Comparison of ENCODE assay signal across 11 mouse cellular contexts in genomic region chr1:182671343-182671624, GRCm38 (mm10).
A peak's percentile ranks its signal among the peaks of the same experiment; 100 is the strongest.
DNase-seq lines count a peak whose midpoint lies in the region; ATAC-seq and TF ChIP-seq lines count a peak whose summit lies in the region.
"Had no signal": no experiment of that assay in that cellular context is flagged by ENCODE, and none has a peak within 500 bp of the region (broad histone marks: within the 10 kb centered on the region; RNA-seq: fewer than 3 reads in every experiment).

No protein-coding gene starts in this region.

- TF ChIP-seq CTCF in thymus, adult 2 months (IDR thresholded peaks at IDR 0.05; ENCODE audit: borderline replicate concordance, control insufficient read depth, extremely low read depth, insufficient read depth, low read length, poor library complexity) = no peak
- TF ChIP-seq CTCF in stomach, postnatal 0 days (IDR thresholded peaks at IDR 0.05; ENCODE audit: low read depth) = no peak

- TF ChIP-seq EP300 in stomach, postnatal 0 days (optimal IDR thresholded peaks at IDR 0.05) = no peak

- H3K27me3 ChIP-seq in kidney, embryonic 14.5 days (ENCODE audit: control insufficient read depth, insufficient read depth, low read length) = no peaks in the 10 kb centered on the region
- no peaks in the 10 kb centered on the region for H3K27me3 ChIP-seq in thymus, adult 2 months (ENCODE audit: control insufficient read depth, insufficient read depth, low read length)
- no peaks in the 10 kb centered on the region for H3K27me3 ChIP-seq in stomach, postnatal 0 days (ENCODE audit: control insufficient read depth, insufficient read depth, low read length)
- H3K27me3 ChIP-seq: midbrain, embryonic 15.5 days had no signal

- WGBS in kidney, embryonic 14.5 days = 29% methylated on average over 4 of the region's 4 CpGs
- 69% methylated on average over 4 of the region's 4 CpGs for WGBS in thymus, adult 2 months
- WGBS in stomach, postnatal 0 days = 67% methylated on average over 4 of the region's 4 CpGs

- peaks cover 24% of the 10 kb centered on the region for H3K4me1 ChIP-seq in kidney, embryonic 14.5 days (ENCODE audit: control insufficient read depth, insufficient read depth, low read length)
- no peaks in the 10 kb centered on the region for H3K4me1 ChIP-seq in thymus, adult 2 months (replicated peaks; ENCODE audit: control insufficient read depth, insufficient read depth, low read length)
- H3K4me1 ChIP-seq in stomach, postnatal 0 days (replicated peaks; ENCODE audit: control insufficient read depth, insufficient read depth) = 0 out of 2 replicates have a peak, but pooled peaks cover 2% of the 10 kb centered on the region

- no peak overlapping the region for H3K9ac ChIP-seq in kidney, embryonic 14.5 days (ENCODE audit: low read depth, low read length)
- no peak overlapping the region for H3K9ac ChIP-seq in stomach, postnatal 0 days (ENCODE audit: low read length)
- H3K9ac ChIP-seq: midbrain, embryonic 15.5 days had no signal

- H3K27ac ChIP-seq in kidney, embryonic 14.5 days (ENCODE audit: low read depth, low read length) = peak overlapping the region; percentile 86
- H3K27ac ChIP-seq in thymus, adult 2 months (ENCODE audit: control insufficient read depth, insufficient read depth, low read length) = no peak overlapping the region
- peak overlapping the region; percentile 49; the same call in 1 of the 2 replicates for H3K27ac ChIP-seq in stomach, postnatal 0 days (replicated peaks)
- H3K27ac ChIP-seq: midbrain, embryonic 15.5 days had no signal

- 0 out of 2 replicates have a peak, but pooled peaks cover 6% of the 10 kb centered on the region for H3K9me3 ChIP-seq in kidney, embryonic 14.5 days (ENCODE audit: control insufficient read depth, low read length)
- no peaks in the 10 kb centered on the region for H3K9me3 ChIP-seq in stomach, postnatal 0 days (ENCODE audit: control insufficient read depth, low read length)
- H3K9me3 ChIP-seq: midbrain, embryonic 15.5 days had no signal

- H3K4me3 ChIP-seq in kidney, embryonic 14.5 days (ENCODE audit: low read length) = no peak overlapping the region
- no peak overlapping the region for H3K4me3 ChIP-seq in thymus, adult 2 months (ENCODE audit: control insufficient read depth, insufficient read depth, low read length)
- H3K4me3 ChIP-seq in stomach, postnatal 0 days (ENCODE audit: low read depth, low read length) = no peak overlapping the region
- H3K4me3 ChIP-seq: midbrain, embryonic 15.5 days had no signal

- H3K4me2 ChIP-seq in kidney, embryonic 14.5 days (replicated peaks; ENCODE audit: low read depth, low read length) = no peak overlapping the region
- H3K4me2 ChIP-seq in stomach, postnatal 0 days (replicated peaks; ENCODE audit: low read depth) = no peak overlapping the region
- H3K4me2 ChIP-seq: midbrain, embryonic 15.5 days had no signal

- DNase-seq in kidney, adult 8-10 months = no peak
- peak; percentile 19 for DNase-seq in thymus, postnatal 4 days
- no peak for DNase-seq in thymus, adult 2 months
- peak; percentile 9 for DNase-seq in heart, postnatal 4 days
- DNase-seq in stomach, postnatal 0 days (ENCODE audit: low spot score) = no peak
- DNase-seq in left cerebral cortex, adult 8-10 months (ENCODE audit: low spot score in 2 of 2) = no peak
- no peak for DNase-seq in natural killer cell, adult 2 months (ENCODE audit: low spot score in 2 of 2)
- DNase-seq: spleen, adult 18-20 months; thymus, postnatal 14 days had no signal

- ATAC-seq in kidney, embryonic 14.5 days (ENCODE audit: low FRiP score, low TSS enrichment) = no peak
- ATAC-seq in stomach, postnatal 0 days (ENCODE audit: low FRiP score, low TSS enrichment) = no peak
- ATAC-seq: midbrain, embryonic 15.5 days had no signal

- no peak for TF ChIP-seq POLR2A in thymus, adult 2 months (IDR thresholded peaks at IDR 0.05; ENCODE audit: control insufficient read depth, extremely low read depth, insufficient read depth, low read length, poor library complexity)

- H3K36me3 ChIP-seq in kidney, embryonic 14.5 days (ENCODE audit: control insufficient read depth, insufficient read depth, low read length) = no peaks in the 10 kb centered on the region
- no peaks in the 10 kb centered on the region for H3K36me3 ChIP-seq in thymus, adult 2 months (ENCODE audit: control insufficient read depth, insufficient read depth, low read length)
- H3K36me3 ChIP-seq in stomach, postnatal 0 days (ENCODE audit: control insufficient read depth, insufficient read depth, low read length) = no peaks in the 10 kb centered on the region
- H3K36me3 ChIP-seq: midbrain, embryonic 15.5 days had no signal

Comparison
In these comparisons a context has a peak if more than half of its experiments do, and no peak if none do; other contexts are left out.
1. DNase-seq: peak in thymus, postnatal 4 days (single experiment) and heart, postnatal 4 days (single experiment); none in kidney, adult 8-10 months (0 of 2), thymus, adult 2 months (single experiment), stomach, postnatal 0 days (single experiment), left cerebral cortex, adult 8-10 months (0 of 2) and natural killer cell, adult 2 months (0 of 2).